Mouse (Mus musculus): Measurements from ENCODE around the gene Vps51. TPM values are rescaled to one million over a fixed set of nuclear protein-coding genes. Genes with fewer than 3 reads are reported as not detected.
A peak's percentile ranks its signal among the peaks of the same experiment; 100 is the strongest.

Gene Vps51
- polyA plus RNA-seq, 1 experiment = 49.1 TPM

GRCm38 (mm10) chr19:6066571-6066970 is 10.5 kb downstream of the Vps51 start:
- TF ChIP-seq E2F4 (IDR thresholded peaks at IDR 0.05; ENCODE audit: insufficient read depth) (no peak), REST (IDR thresholded peaks at IDR 0.05; ENCODE audit: insufficient read depth, insufficient read length) (no peak), SRF (IDR thresholded peaks at IDR 0.05; ENCODE audit: control insufficient read depth, insufficient read length, low read depth) (no peak), MAX (IDR thresholded peaks at IDR 0.05; ENCODE audit: low read depth) (no peak)
- Histone ChIP-seq H3K36me3 (ENCODE audit: control insufficient read depth, insufficient read depth) (no peaks in the 10 kb centered on the region), H3ac (ENCODE audit: control insufficient read depth, insufficient read length) (peak overlapping the region; percentile 17), H3K4me3 (peak overlapping the region; percentile 41), H3K79me2 (ENCODE audit: control insufficient read depth, insufficient read depth) (peaks cover 23% of the 10 kb centered on the region), H3K4me2 (ENCODE audit: low read depth) (peak overlapping the region; percentile 99), H3K27me3 (ENCODE audit: control insufficient read depth, insufficient read depth, insufficient read length) (no peaks in the 10 kb centered on the region)

- peak overlapping the region; percentile 51 for H3K4me3 ChIP-seq
- H3K4me2 ChIP-seq (ENCODE audit: low read depth) = no peak overlapping the region
These were observed 13.9 kb downstream of the Vps51 start for GRCm38 (mm10) chr19:6063081-6063480.

GRCm38 (mm10) chr19:6062418-6062817 is 14.6 kb downstream of the Vps51 start:
- H3ac ChIP-seq (ENCODE audit: control insufficient read depth, insufficient read length) = peak overlapping the region; percentile 72
- peaks cover 7% of the 10 kb centered on the region for H3K36me3 ChIP-seq (ENCODE audit: control insufficient read depth, insufficient read depth)
- peak overlapping the region; percentile 51 for H3K4me3 ChIP-seq
- no peaks in the 10 kb centered on the region for H3K27me3 ChIP-seq (ENCODE audit: control insufficient read depth, insufficient read depth, insufficient read length)
- H3K4me2 ChIP-seq (ENCODE audit: low read depth) = peak overlapping the region; percentile 92
- TF ChIP-seq CEBPB (IDR thresholded peaks at IDR 0.05; ENCODE audit: insufficient read depth, poor library complexity, severe bottlenecking) (no peak), POLR2AphosphoS2 (IDR thresholded peaks at IDR 0.05; ENCODE audit: insufficient read length, low read depth) (no peak), MYOG (IDR thresholded peaks at IDR 0.05; ENCODE audit: control insufficient read depth in 1 of 3, insufficient read depth in 1 of 3, insufficient read length in 2 of 3, low read depth in 2 of 3) (no peak), TCF3 (IDR thresholded peaks at IDR 0.05; ENCODE audit: insufficient read length, low read depth) (no peak), E2F4 (IDR thresholded peaks at IDR 0.05; ENCODE audit: insufficient read depth) (no peak), POLR2A (IDR thresholded peaks at IDR 0.05; ENCODE audit: insufficient read length, low read depth) (no peak), USF1 (IDR thresholded peaks at IDR 0.05; ENCODE audit: low read depth) (no peak), REST (IDR thresholded peaks at IDR 0.05; ENCODE audit: insufficient read depth, insufficient read length) (no peak), MAX (IDR thresholded peaks at IDR 0.05; ENCODE audit: low read depth) (no peak), TCF12 (IDR thresholded peaks at IDR 0.05; ENCODE audit: insufficient read depth, poor library complexity, severe bottlenecking) (no peak), SRF (IDR thresholded peaks at IDR 0.05; ENCODE audit: control insufficient read depth, insufficient read length, low read depth) (no peak), MYOD1 (IDR thresholded peaks at IDR 0.05; ENCODE audit: control insufficient read depth in 1 of 3, insufficient read length in 2 of 3, low read depth in 2 of 3) (no peak)
- peaks cover 39% of the 10 kb centered on the region for H3K79me2 ChIP-seq (ENCODE audit: control insufficient read depth, insufficient read depth)

More at GRCm38 (mm10) chr19:6063081-6063480, 13.9 kb downstream of the Vps51 start:
- Histone ChIP-seq H3K36me3 (ENCODE audit: control insufficient read depth, insufficient read depth) (peaks cover 7% of the 10 kb centered on the region), H3K27me3 (ENCODE audit: control insufficient read depth, insufficient read depth, insufficient read length) (no peaks in the 10 kb centered on the region), H3K79me2 (ENCODE audit: control insufficient read depth, insufficient read depth) (peaks cover 34% of the 10 kb centered on the region), H3ac (ENCODE audit: control insufficient read depth, insufficient read length) (no peak overlapping the region)
- TF ChIP-seq E2F4 (IDR thresholded peaks at IDR 0.05; ENCODE audit: insufficient read depth) (no peak), SRF (IDR thresholded peaks at IDR 0.05; ENCODE audit: control insufficient read depth, insufficient read length, low read depth) (no peak), POLR2A (IDR thresholded peaks at IDR 0.05; ENCODE audit: insufficient read length, low read depth) (no peak), CEBPB (IDR thresholded peaks at IDR 0.05; ENCODE audit: insufficient read depth, poor library complexity, severe bottlenecking) (no peak), TCF3 (IDR thresholded peaks at IDR 0.05; ENCODE audit: insufficient read length, low read depth) (no peak), POLR2AphosphoS2 (IDR thresholded peaks at IDR 0.05; ENCODE audit: insufficient read length, low read depth) (peak; percentile 50)

DNA sequence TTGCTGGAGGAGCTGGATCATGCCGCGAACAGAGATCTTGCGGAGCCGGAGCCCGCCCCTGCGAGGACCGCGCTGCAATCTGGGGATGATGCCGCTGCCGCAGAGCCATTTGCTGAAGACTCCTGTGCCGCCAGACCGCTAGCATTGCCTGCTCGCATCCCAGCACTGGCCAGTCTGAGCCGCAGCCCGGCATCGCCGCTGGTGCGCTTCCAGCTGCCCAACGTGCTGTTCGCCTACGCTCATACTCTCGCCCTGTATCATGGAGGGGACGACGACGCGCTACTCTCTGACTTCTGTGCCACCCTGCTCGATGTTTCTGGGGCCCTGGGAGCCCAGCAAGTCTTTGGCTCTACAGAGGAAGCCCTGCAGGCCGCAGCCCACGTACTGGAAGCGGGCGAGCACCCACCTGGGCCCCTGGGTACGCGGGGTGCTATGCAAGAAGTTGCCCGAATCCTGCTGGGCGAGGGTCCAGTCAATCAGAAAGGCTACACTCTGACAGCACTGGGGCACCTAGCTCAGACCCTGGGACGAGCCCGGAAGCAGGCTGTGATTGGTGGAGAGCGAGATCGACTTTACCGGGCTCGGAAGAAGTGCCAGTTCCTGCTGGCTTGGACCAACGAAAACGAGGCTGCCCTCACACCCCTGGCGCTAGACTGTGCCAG is 15.3 kb downstream of the Vps51 start:
- peak overlapping the region; percentile 51 for H3K4me3 ChIP-seq
- peaks cover 45% of the 10 kb centered on the region for H3K79me2 ChIP-seq (ENCODE audit: control insufficient read depth, insufficient read depth)
- H3K36me3 ChIP-seq (ENCODE audit: control insufficient read depth, insufficient read depth) = peaks cover 7% of the 10 kb centered on the region
- H3K4me2 ChIP-seq (ENCODE audit: low read depth) = peak overlapping the region; percentile 92
- H3ac ChIP-seq (ENCODE audit: control insufficient read depth, insufficient read length) = peak overlapping the region; percentile 72
- no peaks in the 10 kb centered on the region for H3K27me3 ChIP-seq (ENCODE audit: control insufficient read depth, insufficient read depth, insufficient read length)
- no peak for TF ChIP-seq MAX (IDR thresholded peaks at IDR 0.05; ENCODE audit: low read depth)
- no peak for TF ChIP-seq TCF3 (IDR thresholded peaks at IDR 0.05; ENCODE audit: insufficient read length, low read depth)
- TF ChIP-seq TCF12 (IDR thresholded peaks at IDR 0.05; ENCODE audit: insufficient read depth, poor library complexity, severe bottlenecking) = no peak
- no peak for TF ChIP-seq MYOG (IDR thresholded peaks at IDR 0.05; ENCODE audit: control insufficient read depth in 1 of 3, insufficient read depth in 1 of 3, insufficient read length in 2 of 3, low read depth in 2 of 3)
- peak in 1 of 3 experiments; percentile 54 for TF ChIP-seq MYOD1 (IDR thresholded peaks at IDR 0.05; ENCODE audit: control insufficient read depth in 1 of 3, insufficient read length in 2 of 3, low read depth in 2 of 3)
- peak; percentile 62 for TF ChIP-seq POLR2A (IDR thresholded peaks at IDR 0.05; ENCODE audit: insufficient read length, low read depth)
- TF ChIP-seq USF1 (IDR thresholded peaks at IDR 0.05; ENCODE audit: low read depth) = no peak
- peak; percentile 62 for TF ChIP-seq POLR2AphosphoS2 (IDR thresholded peaks at IDR 0.05; ENCODE audit: insufficient read length, low read depth)

DNA sequence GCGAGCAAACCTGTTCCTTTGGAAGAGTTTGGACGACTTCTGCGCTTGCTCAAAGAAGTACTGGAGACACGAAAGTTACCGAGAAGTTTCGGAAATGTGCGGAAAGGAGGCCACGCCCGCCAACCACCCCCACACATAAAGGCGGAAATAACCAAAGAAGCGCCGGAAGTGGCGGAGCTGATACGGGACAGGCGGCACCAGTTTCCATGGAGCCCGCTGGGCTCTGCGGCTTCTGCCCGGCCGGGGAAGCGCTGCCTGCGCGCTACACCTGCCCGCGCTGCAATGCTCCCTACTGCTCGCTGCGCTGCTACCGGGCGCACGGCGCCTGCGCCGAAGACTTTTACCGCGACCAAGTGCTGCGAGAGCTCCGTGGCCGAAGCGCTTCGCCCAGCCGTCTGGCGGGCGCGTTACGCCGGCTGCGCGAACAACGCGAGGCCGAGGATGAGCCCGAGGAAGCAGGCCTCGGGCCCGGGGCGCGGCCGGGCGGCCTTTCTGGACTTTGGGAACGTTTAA is 16.0 kb downstream of the Vps51 start, which contains the start of gene Znhit2:
Gene Znhit2, plus strand, starts transcription at position 172 of the 513 bp plus-strand sequence.
- Histone ChIP-seq H3K36me3 (ENCODE audit: control insufficient read depth, insufficient read depth) (peaks cover 7% of the 10 kb centered on the region), H3ac (ENCODE audit: control insufficient read depth, insufficient read length) (peak within 1 kb of the TSS; percentile 72), H3K79me2 (ENCODE audit: control insufficient read depth, insufficient read depth) (peaks cover 48% of the 10 kb centered on the region), H3K4me3 (peak within 1 kb of the TSS; percentile 51), H3K4me2 (ENCODE audit: low read depth) (peak within 1 kb of the TSS; percentile 92), H3K27me3 (ENCODE audit: control insufficient read depth, insufficient read depth, insufficient read length) (no peaks in the 10 kb centered on the region)
- TF ChIP-seq TCF12 (IDR thresholded peaks at IDR 0.05; ENCODE audit: insufficient read depth, poor library complexity, severe bottlenecking) (no peak), CEBPB (IDR thresholded peaks at IDR 0.05; ENCODE audit: insufficient read depth, poor library complexity, severe bottlenecking) (no peak), POLR2AphosphoS2 (IDR thresholded peaks at IDR 0.05; ENCODE audit: insufficient read length, low read depth) (peak; percentile 79), E2F4 (IDR thresholded peaks at IDR 0.05; ENCODE audit: insufficient read depth) (no peak), MAX (IDR thresholded peaks at IDR 0.05; ENCODE audit: low read depth) (no peak), TCF3 (IDR thresholded peaks at IDR 0.05; ENCODE audit: insufficient read length, low read depth) (no peak), POLR2A (IDR thresholded peaks at IDR 0.05; ENCODE audit: insufficient read length, low read depth) (peak; percentile 73), SRF (IDR thresholded peaks at IDR 0.05; ENCODE audit: control insufficient read depth, insufficient read length, low read depth) (no peak), MYOD1 (IDR thresholded peaks at IDR 0.05; ENCODE audit: control insufficient read depth in 1 of 3, insufficient read length in 2 of 3, low read depth in 2 of 3) (peak in 2 of 3 experiments; percentile 18 to 74), REST (IDR thresholded peaks at IDR 0.05; ENCODE audit: insufficient read depth, insufficient read length) (no peak), USF1 (IDR thresholded peaks at IDR 0.05; ENCODE audit: low read depth) (no peak), MYOG (IDR thresholded peaks at IDR 0.05; ENCODE audit: control insufficient read depth in 1 of 3, insufficient read depth in 1 of 3, insufficient read length in 2 of 3, low read depth in 2 of 3) (peak in 2 of 3 experiments; percentile 44 to 48)
